Mouse (Mus musculus): ENCODE data around the gene Strap.

Strap gene

GRCm38 (mm10) chr6:137774166-137774565 lies 39.3 kb downstream of the Strap start:
- no peak for DNase-seq (ENCODE audit: low read depth)

GRCm38 (mm10) chr6:137775159-137775558 lies 40.3 kb downstream of the Strap start:
- no peak for DNase-seq (ENCODE audit: low read depth)

- DNase-seq (ENCODE audit: low read depth), result no peak
Measured at GRCm38 (mm10) chr6:137776981-137777380, 42.1 kb downstream of the Strap start.

GRCm38 (mm10) chr6:137783899-137784637 lies 49.2 kb downstream of the Strap start:
- peak; percentile 77 for DNase-seq (ENCODE audit: low read depth)

- DNase-seq (ENCODE audit: low read depth), result peak; percentile 15
Measured at GRCm38 (mm10) chr6:137788976-137789590, 54.2 kb downstream of the Strap start.

GRCm38 (mm10) chr6:137789658-137790057 lies 54.8 kb downstream of the Strap start:
- no peak for DNase-seq (ENCODE audit: low read depth)

- DNase-seq (ENCODE audit: low read depth), result peak; percentile 86
Measured at GRCm38 (mm10) chr6:137795494-137795893, 60.6 kb downstream of the Strap start.

- DNase-seq (ENCODE audit: low read depth), result peak; percentile 58
Measured at GRCm38 (mm10) chr6:137796596-137797567, 62.0 kb downstream of the Strap start.

GRCm38 (mm10) chr6:137799253-137799652 lies 64.4 kb downstream of the Strap start:
- no peak for DNase-seq (ENCODE audit: low read depth)

Measured in 416B (cell line).